Mouse (Mus musculus): ENCODE measurements around the gene 2010109A12Rik.

- TF ChIP-seq CTCF (IDR thresholded peaks at IDR 0.05; ENCODE audit: borderline replicate concordance, extremely low read depth, insufficient read depth, insufficient read length) (no peak), POLR2A (IDR thresholded peaks at IDR 0.05; ENCODE audit: borderline replicate concordance, extremely low read depth, insufficient read depth, insufficient read length, poor library complexity, severe bottlenecking) (no peak)
Observed at GRCm38 (mm10) chr5:93201181-93201580, 5.1 kb upstream of the 2010109A12Rik start.
